Mouse (Mus musculus): ENCODE measurements at regions not wholly inside any gene's neighbourhood (a gene's known extent, or its start where the extent isn't known, plus 50 kb on each side); places are given as distances from the start of the nearest gene placed in this dataset.

DNA sequence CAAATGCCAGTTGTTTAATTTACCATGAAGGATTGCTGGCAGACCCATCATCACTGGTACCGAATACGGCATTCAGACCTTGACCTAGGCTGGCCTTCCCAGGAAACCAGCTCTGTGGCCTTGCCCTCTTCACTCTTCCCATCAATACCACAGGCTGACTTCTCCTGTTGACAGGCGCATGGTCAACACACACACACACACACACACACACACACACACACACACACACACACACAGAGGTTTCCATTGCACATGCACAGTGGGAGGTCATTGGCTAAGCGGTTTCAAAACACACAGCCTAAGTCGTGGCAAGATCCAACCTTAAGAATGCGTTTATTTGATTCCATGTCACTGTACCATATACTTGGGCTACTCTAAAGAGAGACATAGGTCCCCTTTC, 298.7 kb upstream of the Klf3 start:
- Histone ChIP-seq H3K9ac (replicated peaks) (no peak overlapping the region), H3K27me3 (no peaks in the 10 kb centered on the region), H3K4me3 (no peak overlapping the region), H3K36me3 (no peaks in the 10 kb centered on the region), H3K27ac (replicated peaks) (no peak overlapping the region), H3K4me1 (peaks cover 26% of the 10 kb centered on the region), H3K9me3 (no peaks in the 10 kb centered on the region), H3K4me2 (replicated peaks) (no peak overlapping the region)
- no peak for ATAC-seq (replicated peaks)
- WGBS = 52% methylated on average over 6 of the region's 6 CpGs

DNA sequence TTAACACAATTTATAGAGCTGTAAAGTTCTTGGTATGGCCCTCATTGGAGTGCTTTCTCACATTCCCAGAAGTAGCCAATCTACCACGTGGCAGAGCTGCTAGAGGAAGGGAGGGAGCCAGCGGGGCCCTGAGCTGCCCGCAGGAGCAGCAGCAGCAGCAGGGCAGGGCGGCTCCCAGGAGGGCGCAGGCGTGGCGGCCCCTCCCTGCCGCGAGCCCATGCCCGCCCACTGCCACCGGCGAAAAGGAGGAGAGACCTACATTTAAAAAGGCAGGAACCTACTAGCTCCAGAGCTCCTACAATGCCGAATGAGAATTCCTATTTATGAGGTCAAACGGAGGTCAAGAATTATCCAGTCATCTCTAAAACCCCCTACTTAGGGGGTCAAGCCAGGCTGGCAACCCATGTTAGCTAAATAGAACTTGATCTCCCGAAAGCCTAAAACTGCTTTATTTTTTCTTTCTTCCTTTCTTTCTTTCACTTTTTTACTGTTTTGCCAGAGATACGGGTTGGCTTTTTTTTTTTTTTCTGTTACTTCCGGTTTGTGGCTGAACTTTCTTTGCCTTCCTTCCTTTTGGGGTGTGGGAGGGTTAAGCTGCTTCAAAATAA, 297.9 kb upstream of the Klf3 start:
- Histone ChIP-seq H3K9me3 (no peaks in the 10 kb centered on the region), H3K27me3 (no peaks in the 10 kb centered on the region), H3K4me1 (peaks cover 26% of the 10 kb centered on the region), H3K4me3 (peak overlapping the region; percentile 35), H3K9ac (replicated peaks) (no peak overlapping the region), H3K4me2 (replicated peaks) (peak overlapping the region; percentile 57), H3K36me3 (no peaks in the 10 kb centered on the region), H3K27ac (replicated peaks) (no peak overlapping the region)
- WGBS = under 1% methylated on average over 17 of the region's 17 CpGs
- ATAC-seq (replicated peaks) = peak; percentile 64

DNA sequence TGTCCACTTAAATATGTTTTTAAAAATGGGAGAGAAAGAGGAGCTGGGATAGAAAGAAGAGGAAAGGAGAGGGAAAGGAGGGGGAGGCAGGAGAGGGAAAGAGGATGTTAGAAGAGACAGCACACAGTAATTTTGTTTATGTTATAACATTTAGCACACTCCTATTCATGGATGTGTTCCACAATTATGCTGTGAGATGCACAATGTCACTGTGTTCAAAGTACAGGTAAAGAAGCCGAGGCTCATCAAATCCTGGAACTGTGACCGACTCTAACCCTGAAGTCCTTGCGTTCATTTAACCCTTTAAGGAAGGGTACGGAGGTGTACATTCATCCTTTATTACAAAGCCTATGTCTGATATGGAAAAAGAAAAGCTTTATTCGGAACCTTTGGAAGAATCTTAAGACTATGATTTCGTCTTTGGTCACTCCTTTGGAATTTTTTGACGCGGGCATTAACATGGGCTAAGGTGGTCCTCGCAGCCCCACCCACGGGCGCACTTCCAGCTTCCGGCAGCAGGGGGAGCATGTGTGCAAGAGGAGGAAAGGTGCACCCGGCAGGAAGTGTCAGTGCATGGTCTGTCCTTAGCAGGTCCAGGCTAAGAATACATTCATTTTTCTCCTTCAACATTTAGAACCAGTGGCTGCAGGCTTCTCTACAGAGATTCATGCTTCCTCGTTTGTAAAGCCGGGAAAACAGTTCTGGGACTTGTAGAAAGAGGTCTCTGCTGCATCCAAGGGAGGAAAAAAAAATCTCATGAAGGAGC, 297.2 kb upstream of the Klf3 start:
- ATAC-seq (replicated peaks) = peak; percentile 78
- no peak overlapping the region for H3K27ac ChIP-seq (replicated peaks)

DNA sequence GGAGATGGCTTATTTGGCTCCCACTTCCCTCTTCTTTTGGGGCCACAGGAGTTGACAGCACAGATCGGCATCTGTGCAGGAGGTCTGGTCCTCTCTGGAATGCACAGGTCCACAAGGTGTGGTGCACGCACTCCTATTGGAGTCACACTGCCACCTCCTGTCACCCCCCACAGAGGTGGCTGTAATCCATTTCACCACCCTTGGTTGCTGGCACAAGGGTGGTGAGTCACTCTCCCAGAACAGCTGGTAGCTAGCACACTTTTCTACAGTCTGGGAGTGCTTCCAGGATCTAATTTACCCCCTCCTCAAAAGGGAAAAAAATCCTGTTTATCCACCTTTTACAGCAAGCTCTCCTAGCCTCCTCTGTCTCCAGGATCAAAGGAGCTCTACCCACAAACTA, 294.6 kb upstream of the Klf3 start:
- Histone ChIP-seq H3K4me2 (replicated peaks) (no peak overlapping the region), H3K9ac (replicated peaks) (no peak overlapping the region), H3K9me3 (no peaks in the 10 kb centered on the region), H3K4me3 (no peak overlapping the region), H3K36me3 (no peaks in the 10 kb centered on the region), H3K27me3 (no peaks in the 10 kb centered on the region), H3K27ac (replicated peaks) (no peak overlapping the region), H3K4me1 (peaks cover 30% of the 10 kb centered on the region)
- ATAC-seq (replicated peaks) = peak; percentile 20; the same call in 1 of the 2 replicates
- WGBS = 66% methylated on average over 2 of the region's 2 CpGs

More for the DNA sequence above, 297.2 kb upstream of the Klf3 start:
- H3K4me2 ChIP-seq (replicated peaks) = peak overlapping the region; percentile 57
- H3K4me1 ChIP-seq = peaks cover 26% of the 10 kb centered on the region
- no peak overlapping the region for H3K9ac ChIP-seq (replicated peaks)
- H3K4me3 ChIP-seq = peak overlapping the region; percentile 35
- H3K9me3 ChIP-seq = no peaks in the 10 kb centered on the region
- 1% methylated on average over 15 of the region's 15 CpGs for WGBS
- H3K27me3 ChIP-seq = no peaks in the 10 kb centered on the region
- H3K36me3 ChIP-seq = no peaks in the 10 kb centered on the region

DNA sequence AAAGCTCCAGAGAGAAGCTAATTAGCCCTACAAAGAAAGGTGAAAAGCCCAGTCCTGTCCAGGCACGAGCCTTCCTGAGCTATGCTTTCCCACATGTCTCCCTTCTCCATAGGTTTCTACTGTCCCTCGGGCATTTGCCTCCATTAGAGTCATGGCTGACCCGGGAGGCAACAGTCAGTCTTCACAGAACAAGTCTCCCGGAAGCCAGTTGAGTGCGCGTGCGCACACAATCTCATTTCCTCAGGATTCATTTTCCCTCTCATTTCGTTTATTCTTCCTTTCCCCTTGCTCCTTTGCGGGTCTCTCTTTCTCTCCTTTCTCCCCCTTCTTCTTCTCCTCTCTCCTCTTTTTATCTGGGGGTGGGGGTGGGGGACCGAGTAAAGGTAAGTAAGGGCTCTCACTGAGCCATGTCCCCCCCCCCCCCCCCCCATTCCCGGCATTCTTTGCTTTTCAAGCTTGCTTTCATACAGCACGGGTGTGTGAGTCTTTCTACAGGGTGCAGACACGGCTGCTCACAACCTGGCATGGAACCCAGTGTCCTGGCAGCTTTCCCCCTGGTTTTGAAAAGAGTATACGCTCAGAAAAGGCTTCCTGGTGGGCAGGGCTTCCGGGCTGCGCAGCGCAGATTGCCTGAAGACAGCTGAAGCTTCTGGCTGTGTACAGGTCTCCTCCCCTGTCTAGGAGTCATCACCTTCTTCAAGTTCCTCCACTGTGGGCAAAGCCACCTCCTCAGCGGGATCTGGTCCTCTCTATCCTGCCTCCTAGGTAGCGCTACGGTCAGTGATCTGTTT, 289.8 kb upstream of the Klf3 start:
- WGBS = 59% methylated on average over 20 of the region's 20 CpGs
- Histone ChIP-seq H3K27me3 (no peaks in the 10 kb centered on the region), H3K4me1 (peaks cover 14% of the 10 kb centered on the region), H3K4me3 (no peak overlapping the region), H3K36me3 (no peaks in the 10 kb centered on the region), H3K4me2 (replicated peaks) (0 out of 2 replicates have a peak overlapping the region, but pooled peaks have one; percentile 6), H3K27ac (replicated peaks) (peak overlapping the region; percentile 48; the same call in 1 of the 2 replicates), H3K9ac (replicated peaks) (no peak overlapping the region), H3K9me3 (no peaks in the 10 kb centered on the region)
- peak; percentile 84 for ATAC-seq (replicated peaks)

DNA sequence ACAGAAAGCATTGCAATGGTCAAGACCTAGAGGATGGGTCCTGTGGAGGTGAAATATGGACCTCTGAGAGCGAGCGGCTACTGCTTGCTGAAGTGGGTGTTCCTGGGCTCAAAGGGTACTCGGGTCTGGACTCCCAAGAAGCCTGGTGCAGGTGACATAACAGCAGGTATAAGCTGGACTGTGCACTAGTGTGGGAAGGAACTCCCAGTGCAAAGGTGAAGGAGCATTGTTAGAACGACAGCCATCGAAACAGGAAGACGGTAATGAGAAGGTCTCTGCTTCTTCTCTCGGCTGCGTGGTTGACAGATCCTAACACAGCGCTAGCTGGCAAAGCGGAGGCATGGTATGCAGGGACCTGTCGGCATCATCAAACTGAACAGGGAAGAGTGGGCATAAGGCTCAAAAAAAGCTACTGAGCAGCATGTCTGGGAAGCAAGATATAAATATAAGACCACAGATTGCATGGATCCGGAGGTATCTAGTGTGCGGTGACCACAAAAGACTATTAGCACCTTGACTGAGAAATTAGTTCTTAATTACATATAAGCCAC, 287.0 kb upstream of the Klf3 start:
- Histone ChIP-seq H3K27me3 (no peaks in the 10 kb centered on the region), H3K27ac (replicated peaks) (no peak overlapping the region), H3K9me3 (no peaks in the 10 kb centered on the region), H3K4me3 (no peak overlapping the region), H3K36me3 (no peaks in the 10 kb centered on the region), H3K9ac (replicated peaks) (no peak overlapping the region), H3K4me1 (peaks cover 9% of the 10 kb centered on the region), H3K4me2 (replicated peaks) (no peak overlapping the region)
- no peak for ATAC-seq (replicated peaks)
- 92% methylated on average over 13 of the region's 13 CpGs for WGBS

DNA sequence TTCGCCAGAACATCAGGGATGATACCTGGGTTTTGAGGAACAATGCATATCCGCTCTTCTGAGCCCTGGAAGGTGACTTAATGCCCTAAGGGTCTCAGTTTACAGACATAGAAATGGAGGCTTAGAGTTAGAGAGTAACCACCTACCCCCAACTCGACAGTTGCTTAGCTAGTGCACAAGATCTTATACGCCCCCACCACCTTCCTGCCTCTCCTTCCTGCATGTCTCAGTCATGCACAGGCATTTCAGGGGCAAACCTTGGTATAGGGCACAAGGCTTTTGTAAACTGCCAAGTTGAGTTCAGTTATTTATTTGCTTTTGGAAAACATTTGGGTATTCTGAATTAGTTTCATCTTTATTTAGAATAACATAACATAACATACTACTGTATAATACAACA, 285.9 kb upstream of the Klf3 start:
- ATAC-seq (replicated peaks) = no peak
- 90% methylated on average over 4 of the region's 4 CpGs for WGBS

DNA sequence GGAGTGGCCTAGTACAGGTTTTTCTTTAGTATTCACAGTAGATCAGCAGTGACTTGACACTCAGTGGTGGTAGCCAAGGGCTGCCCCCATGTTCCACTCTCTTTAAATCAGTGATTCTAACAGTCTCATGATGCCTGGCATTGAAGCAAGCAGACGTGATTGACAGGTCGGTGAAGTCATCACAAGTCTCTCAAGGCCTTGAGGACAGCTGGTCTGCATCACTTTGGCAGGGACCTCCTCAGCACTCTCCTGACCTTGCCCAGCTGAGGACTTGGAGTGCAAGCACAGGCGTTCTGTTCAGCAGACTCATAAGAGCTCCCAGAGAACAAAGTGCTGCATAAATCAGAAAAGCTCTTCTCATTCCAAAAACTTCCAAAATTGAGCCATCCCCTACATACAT, 285.4 kb upstream of the Klf3 start:
- 0 out of 2 replicates have a peak, but pooled peaks have one; percentile 35 for ATAC-seq (replicated peaks)
- Histone ChIP-seq H3K4me1 (peaks cover 8% of the 10 kb centered on the region), H3K27ac (replicated peaks) (no peak overlapping the region), H3K27me3 (no peaks in the 10 kb centered on the region), H3K9me3 (no peaks in the 10 kb centered on the region), H3K9ac (replicated peaks) (no peak overlapping the region), H3K4me3 (no peak overlapping the region), H3K36me3 (no peaks in the 10 kb centered on the region), H3K4me2 (replicated peaks) (no peak overlapping the region)
- WGBS = 56% methylated on average over 3 of the region's 3 CpGs

More for the DNA sequence above, 285.9 kb upstream of the Klf3 start:
- H3K4me2 ChIP-seq (replicated peaks) = no peak overlapping the region
- H3K27ac ChIP-seq (replicated peaks) = no peak overlapping the region
- H3K9me3 ChIP-seq = no peaks in the 10 kb centered on the region
- no peaks in the 10 kb centered on the region for H3K27me3 ChIP-seq
- no peak overlapping the region for H3K4me3 ChIP-seq
- no peak overlapping the region for H3K9ac ChIP-seq (replicated peaks)
- no peaks in the 10 kb centered on the region for H3K36me3 ChIP-seq
- peaks cover 9% of the 10 kb centered on the region for H3K4me1 ChIP-seq

DNA sequence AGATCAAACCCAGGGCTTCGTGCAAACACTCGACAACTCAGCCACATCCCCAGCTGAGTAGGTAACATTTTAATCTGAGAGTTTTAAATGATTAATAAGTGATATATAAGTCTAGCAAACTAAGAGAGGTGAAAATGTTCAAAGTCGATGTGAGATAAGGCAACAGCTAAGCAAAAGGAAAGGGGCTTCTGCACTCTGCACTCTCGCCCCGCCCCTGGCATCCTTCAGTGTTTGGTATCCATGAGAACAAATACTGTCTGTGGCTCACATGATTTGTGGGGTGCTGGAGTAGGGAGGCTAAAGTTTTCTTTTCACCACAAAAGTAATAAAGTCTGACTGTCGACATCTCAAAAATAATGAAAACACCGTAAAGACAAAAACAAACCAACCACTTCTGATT, 284.2 kb upstream of the Klf3 start:
- Histone ChIP-seq H3K27ac (replicated peaks) (no peak overlapping the region), H3K4me1 (no peaks in the 10 kb centered on the region), H3K4me3 (no peak overlapping the region), H3K9me3 (no peaks in the 10 kb centered on the region), H3K36me3 (no peaks in the 10 kb centered on the region), H3K9ac (replicated peaks) (no peak overlapping the region), H3K4me2 (replicated peaks) (no peak overlapping the region), H3K27me3 (no peaks in the 10 kb centered on the region)
- WGBS = 93% methylated on average over 7 of the region's 7 CpGs
- ATAC-seq (replicated peaks) = no peak

DNA sequence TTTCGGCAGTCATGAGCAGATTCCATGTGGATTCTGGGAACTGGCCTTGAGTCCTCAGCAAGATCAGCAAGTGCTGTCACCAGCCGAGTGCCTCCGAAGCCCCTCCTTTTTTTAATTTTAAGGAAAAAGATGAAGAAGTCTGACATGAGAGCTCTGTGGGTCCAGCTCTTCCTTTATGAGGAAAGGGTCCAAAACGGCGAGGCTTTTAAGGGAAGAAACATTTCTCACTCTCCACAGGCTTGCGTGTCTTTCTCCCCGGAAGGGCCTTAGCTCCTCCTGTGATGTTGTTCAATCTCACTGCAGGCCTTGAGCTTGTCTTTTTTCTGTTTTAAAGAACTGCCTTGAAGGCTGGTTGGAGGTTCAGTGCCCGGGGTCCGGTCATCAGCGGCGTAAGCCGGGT, 283.5 kb upstream of the Klf3 start:
- no peaks in the 10 kb centered on the region for H3K27me3 ChIP-seq
- ATAC-seq (replicated peaks) = no peak
- H3K9me3 ChIP-seq = no peaks in the 10 kb centered on the region
- no peaks in the 10 kb centered on the region for H3K36me3 ChIP-seq
- H3K27ac ChIP-seq (replicated peaks) = no peak overlapping the region
- no peak overlapping the region for H3K4me3 ChIP-seq
- H3K9ac ChIP-seq (replicated peaks) = no peak overlapping the region
- no peak overlapping the region for H3K4me2 ChIP-seq (replicated peaks)
- H3K4me1 ChIP-seq = no peaks in the 10 kb centered on the region
- WGBS = 90% methylated on average over 12 of the region's 12 CpGs

DNA sequence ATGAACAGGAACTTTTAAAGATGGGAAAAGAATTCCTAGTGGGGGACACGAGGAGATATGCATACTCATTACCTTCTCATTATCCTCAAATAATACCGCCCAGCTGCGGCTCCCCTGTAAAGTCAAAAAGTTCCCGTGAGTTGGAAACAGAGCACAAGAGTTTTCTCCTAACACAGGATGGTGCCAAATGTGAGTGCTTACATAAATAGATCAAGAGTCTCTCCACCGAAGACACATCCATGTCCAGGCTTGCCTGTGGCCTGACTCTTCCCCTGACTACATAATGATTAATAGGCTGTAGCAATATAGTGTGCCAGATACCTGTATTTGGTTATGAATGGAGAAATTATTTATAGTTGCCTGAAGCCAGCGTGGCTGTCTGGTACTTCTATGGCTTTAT, 281.8 kb upstream of the Klf3 start:
- H3K36me3 ChIP-seq = no peaks in the 10 kb centered on the region
- no peaks in the 10 kb centered on the region for H3K9me3 ChIP-seq
- ATAC-seq (replicated peaks) = no peak
- H3K4me3 ChIP-seq = no peak overlapping the region
- no peak overlapping the region for H3K4me2 ChIP-seq (replicated peaks)
- H3K27ac ChIP-seq (replicated peaks) = no peak overlapping the region
- no peak overlapping the region for H3K9ac ChIP-seq (replicated peaks)
- 72% methylated on average over 6 of the region's 6 CpGs for WGBS
- H3K4me1 ChIP-seq = no peaks in the 10 kb centered on the region
- H3K27me3 ChIP-seq = no peaks in the 10 kb centered on the region

DNA sequence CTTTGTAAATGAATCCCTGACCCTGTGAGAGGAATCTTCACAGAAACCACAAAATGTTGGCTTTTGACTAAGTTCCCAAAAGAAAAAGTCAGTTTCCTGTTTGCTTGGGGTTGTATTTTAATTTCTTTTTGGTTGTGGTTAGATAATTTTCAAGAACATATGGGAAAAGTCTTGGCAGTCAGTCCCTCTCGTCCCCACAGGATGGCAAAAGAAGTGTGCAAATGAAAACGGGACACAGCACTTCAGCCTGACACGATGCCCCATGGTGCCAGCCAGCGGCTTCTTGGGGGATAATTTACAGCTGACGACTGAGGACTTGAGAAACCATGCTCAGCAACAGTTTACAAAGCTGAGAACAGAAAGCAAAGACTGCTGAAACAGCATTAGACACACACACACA, 281.2 kb upstream of the Klf3 start:
- Histone ChIP-seq H3K9ac (replicated peaks) (no peak overlapping the region), H3K4me3 (no peak overlapping the region), H3K27ac (replicated peaks) (no peak overlapping the region), H3K36me3 (no peaks in the 10 kb centered on the region), H3K4me2 (replicated peaks) (no peak overlapping the region), H3K4me1 (no peaks in the 10 kb centered on the region), H3K27me3 (no peaks in the 10 kb centered on the region), H3K9me3 (no peaks in the 10 kb centered on the region)
- ATAC-seq (replicated peaks) = no peak
- whole genome bisulfite sequencing = 41% methylated on average over 5 of the region's 5 CpGs
